Mouse (Mus musculus): ENCODE data around the gene Fosl2.

DNA sequence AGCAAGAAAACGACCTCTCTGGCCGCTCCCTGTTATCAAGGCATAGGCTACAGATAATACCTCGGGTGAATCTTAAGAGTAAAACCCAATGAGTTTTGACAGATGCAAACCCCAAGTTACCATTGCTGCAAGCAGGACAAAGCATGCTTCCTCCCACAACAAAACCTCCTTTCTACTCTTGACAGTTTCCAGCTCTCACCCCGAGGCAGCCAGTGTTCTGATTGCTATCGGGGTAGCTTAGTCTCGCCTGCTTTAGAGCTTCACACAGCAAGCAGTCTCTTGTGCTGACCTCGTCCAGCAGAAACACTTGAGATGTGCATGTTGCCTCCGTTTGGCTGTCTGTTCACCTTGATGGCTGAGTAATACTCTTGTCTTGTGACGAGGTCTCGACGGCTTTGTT lies 52.1 kb downstream of the Fosl2 start:
- no peak for TF ChIP-seq EP300 (IDR thresholded peaks at IDR 0.05; ENCODE audit: low read depth)
- TF ChIP-seq CTCF (IDR thresholded peaks at IDR 0.05; ENCODE audit: low read depth) = no peak
